Mouse (Mus musculus): ENCODE data around the gene Nphp4.

Gene Nphp4

DNA sequence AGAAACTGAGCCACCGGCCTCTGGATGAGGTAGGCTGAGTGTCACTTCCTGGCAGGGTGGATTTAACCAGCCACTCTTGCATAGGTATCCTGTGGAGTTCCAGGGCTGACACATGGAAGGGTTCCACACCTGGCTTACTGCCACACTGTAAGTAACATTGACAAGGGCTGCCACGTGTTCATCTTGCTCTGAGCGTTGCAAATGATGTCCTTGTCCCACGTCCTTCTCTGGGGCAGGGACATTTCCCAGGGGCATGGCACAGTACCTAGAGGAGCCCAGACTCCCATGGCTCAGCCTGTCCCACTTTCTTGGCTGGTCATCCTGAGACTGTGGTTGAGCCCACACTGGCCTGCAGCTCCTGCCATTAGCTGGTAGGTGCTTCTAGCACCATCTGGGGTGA lies 91.5 kb downstream of the Nphp4 start:
- DNase-seq = no peak

DNA sequence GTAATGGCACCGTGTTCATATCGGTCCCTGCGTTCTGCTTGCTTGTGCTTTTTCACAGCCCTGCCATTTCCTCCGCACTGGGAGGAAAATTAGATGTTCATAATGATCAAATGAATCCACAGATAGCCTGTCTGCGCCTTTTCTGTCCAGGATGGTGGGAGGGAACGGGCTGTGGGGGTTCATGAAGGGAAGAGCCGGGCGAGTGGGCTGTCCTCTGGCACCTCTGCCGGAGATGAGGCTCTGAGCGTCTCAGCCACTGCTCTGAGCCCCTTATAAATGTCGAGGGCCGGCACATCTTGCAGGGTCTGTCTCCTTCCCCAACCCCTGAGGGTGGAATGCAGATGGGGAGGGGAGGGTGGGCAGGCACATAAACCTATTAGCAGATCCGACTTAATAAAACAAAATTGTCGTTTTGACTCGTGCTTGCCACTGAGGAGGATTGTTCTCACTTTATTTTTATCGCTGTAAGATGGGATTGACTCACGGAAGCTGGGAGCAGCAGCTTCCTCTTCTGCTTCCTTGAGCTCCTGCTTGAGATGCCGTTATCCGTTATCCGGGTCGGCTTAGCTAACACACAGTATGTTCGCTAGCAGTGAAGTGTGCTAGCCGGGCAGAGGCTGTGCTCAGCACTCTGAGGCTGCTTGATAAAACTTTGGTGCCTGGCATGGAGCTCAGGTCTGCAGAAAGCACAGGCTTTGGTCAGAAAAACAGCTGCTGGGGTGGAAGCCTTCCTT lies 92.3 kb downstream of the Nphp4 start:
- no peak for DNase-seq

DNA sequence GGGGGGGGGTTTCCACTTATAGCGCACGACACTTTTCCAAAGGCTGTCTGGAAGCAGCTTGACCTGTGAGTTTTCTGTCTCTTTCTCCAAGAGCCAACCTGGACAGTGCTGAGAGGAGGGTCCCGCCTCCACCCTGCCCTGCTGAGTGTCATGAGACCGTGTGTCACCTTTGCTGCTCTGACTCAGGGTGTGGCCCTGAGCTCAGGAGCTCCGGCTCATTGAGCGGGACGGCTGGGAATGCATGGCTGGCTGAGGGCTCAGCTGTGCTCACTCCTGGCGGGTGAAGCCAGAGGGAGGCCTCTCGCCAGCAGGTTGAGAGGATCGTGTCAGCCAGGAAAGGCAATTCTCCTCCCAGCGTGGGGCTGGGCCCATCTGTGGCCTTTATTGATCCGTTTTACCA lies 97.8 kb downstream of the Nphp4 start:
- DNase-seq = no peak

DNA sequence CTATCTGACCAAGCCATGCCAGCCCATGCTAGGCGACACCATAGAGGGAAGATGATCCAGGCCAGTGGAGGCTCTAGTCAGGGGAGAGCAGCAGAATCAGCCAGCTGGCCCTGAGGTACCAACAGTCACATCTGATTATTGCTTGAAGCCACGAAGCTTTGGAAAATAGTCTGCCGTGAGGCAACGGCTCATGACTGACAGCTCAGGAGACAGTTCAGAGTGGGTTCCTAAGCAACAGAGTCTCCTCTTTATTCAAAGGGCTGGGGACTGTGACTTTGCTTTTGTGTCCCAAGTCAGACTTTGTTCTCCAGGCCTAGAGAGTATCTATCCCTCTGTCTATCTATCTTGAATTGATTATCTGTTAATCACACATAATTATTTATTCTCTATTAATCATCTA lies 100.3 kb downstream of the Nphp4 start:
- DNase-seq = no peak

DNA sequence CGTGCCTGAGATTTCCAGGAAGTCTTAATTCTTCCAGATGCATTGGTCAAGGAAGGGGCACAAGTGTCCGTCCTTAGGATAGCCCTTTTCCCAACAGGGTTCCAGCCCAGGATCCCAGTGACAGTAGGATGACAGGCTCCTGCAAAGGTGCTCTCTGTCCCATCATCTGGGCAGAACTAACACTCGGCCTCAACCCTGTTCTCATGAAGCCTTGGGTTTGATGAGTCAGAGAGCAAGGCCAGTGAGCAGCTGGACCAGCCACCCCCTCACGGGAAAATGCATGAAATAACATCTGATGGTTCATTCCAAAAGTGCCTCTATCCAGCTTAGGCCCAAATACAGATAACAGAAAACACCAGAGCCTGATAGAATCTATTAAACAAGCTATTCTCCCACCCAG lies 103.5 kb downstream of the Nphp4 start:
- DNase-seq = no peak

DNA sequence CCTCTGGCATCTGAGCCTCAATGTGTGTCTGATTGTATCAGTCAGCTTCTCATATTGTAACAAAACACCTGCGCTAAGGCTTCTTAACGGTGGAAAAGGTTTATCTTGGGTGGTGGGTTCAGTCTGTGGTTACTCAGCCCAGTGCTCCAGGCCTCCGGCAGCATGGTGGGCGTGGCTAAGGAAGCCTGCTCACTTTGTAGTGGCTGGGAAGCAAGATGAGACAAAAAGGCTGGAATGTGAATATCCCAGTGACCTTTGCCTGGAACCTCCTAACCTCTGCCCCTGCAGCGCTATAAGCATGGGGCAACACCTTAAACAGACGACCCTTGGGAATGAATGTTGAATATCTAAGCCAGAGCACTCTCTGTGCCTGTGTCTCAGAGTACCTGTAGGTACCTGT lies 105.7 kb downstream of the Nphp4 start:
- no peak for DNase-seq

DNA sequence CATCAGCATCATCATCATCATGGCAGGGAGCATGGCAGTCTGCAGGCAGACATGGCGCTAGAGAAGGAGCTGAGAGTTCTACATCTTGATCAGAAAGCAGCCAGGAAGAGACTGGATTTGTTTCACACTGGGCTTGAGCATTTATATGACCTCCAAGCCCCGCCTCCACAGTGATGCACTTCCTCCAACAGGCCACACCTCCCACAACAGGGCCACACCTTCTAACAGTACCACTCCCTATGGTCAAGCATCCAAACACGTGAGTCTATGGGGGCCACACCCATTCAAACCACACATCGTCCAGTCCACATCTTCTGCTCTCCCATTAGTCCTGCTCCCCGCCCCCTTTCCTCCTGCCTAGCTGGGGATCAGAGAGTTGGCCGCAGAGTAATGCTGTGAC lies 107.1 kb downstream of the Nphp4 start:
- DNase-seq = no peak

DNA sequence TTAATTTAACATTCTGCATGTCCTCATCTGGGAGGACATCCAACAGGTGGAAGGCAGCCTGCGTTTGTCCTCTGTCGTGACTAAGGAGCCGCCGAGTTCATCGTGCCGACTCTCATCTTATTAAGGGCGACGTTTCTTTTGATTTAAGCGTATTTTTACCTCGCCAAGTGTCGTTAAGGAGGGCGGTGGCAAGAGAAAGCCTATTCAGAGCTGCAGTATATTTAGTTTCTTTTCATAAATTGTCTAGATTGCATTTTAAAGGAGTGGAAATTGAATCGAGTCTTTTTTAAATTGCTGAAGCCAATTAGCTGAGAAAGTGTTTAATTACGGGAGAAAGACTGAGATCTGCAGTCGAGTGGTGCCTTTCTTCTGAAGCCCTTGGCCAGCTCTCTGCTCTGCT lies 109.0 kb downstream of the Nphp4 start:
- no peak for DNase-seq

DNA sequence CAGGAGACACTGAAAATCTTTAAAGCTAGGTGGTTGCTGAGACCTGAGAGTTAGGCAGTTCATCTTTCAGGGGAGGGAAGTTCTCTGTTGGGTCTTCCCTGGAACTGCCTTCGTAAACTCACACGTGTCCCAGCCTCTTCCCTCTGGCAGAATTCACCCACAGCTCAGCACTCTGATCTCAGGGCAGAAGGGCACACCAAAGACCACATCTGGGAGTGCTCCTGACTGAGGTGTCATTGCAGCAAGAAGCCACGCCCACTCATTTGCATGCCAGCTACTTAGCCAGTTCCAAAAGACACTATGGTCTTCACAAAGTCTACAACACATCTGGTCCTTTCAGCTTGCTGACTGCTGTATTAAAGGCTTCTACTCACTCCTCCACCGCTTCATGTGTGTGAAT lies 109.7 kb downstream of the Nphp4 start:
- DNase-seq = no peak

DNA sequence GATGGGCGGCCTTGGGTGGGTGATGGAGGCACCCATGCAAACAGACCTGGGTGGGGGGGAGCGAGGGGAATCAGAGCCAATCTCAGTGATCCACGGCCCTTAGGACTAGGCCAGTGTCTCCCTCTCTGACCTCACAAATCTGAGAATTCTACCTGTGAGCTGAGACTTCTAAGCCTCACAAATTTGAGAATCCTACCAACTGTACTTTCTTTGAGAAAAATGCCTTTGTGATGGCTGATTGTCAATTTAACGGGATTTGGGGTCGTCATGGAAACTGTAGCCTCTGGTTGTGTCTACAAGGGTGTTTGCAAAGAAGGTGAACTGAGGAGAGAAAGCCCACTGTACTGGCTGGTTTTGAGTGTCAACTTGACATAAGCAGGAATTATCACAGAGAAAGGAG lies 127.8 kb downstream of the Nphp4 start:
- no peak for DNase-seq

DNA sequence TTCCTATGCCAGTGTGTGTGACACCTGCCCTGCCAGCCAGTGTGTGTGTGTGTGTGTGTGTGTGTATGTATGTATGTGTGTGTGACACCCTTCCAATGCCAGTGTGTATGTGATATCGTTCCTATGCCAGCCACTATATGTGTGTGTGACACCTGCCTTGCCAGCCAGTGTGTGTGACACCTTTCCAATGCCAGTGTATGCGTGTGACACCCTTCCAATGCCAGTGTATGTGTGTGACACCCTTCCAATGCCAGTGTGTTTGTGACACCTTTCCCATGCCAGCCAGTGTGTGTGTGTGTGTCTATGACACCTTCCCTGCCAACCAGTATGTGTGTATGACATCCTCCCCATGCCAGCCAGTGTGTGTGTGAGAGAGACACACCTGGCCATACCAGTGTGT lies 132.7 kb downstream of the Nphp4 start:
- no peak for DNase-seq

DNA sequence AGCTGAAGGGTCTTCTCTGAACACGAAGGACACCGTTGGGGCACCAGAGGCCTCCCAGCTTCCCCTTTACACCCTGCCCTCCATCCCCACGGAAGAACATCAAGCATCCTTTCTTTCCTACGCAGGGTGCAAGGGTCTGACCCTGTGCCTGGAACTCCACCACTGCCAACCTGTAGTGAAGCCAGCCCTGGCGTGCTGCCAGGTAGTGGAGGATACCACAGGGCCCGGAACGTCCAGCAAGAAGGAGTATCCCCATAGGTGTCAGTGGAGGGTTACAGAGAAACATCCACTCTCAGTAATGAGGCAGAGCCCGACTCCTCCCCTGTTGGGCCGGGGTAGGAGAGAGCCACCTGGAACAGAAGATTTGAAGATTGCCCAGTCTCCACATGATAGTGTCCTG lies 133.5 kb downstream of the Nphp4 start:
- no peak for DNase-seq
